Mouse (Mus musculus) liver, adult 2 months (tissue): ENCODE measurements at regions not wholly inside any gene's neighbourhood (a gene's known extent, or its start where the extent isn't known, plus 50 kb on each side); places are given as distances from the start of the nearest gene placed in this dataset.

Experiments
- DNase-seq: peaks from one replicate; pipeline ENCODE4 v3.0.0-alpha.2; 2011; ENCODE audit warnings: low read depth, low spot score; ENCODE audit errors: extremely low read depth
- H3K27ac ChIP-seq: fragments of 200-500 bp; replicated peaks from 2 replicates; pipeline ENCODE4 v1.5.1; 2012; ENCODE audit warnings: low read depth, mild to moderate bottlenecking, control low read depth, inconsistent platforms, low read length; ENCODE audit not compliant: insufficient read depth
- H3K27me3 ChIP-seq: fragments of 200-500 bp; 2 replicates; pipeline ENCODE4 v1.6.1; 2012; ENCODE audit warnings: mild to moderate bottlenecking, moderate library complexity, low read length, inconsistent platforms; ENCODE audit not compliant: control insufficient read depth, insufficient read depth
- H3K36me3 ChIP-seq: fragments of 200-500 bp; 2 replicates; pipeline ENCODE4 v1.6.1; 2012; ENCODE audit warnings: low read length, inconsistent platforms; ENCODE audit not compliant: control insufficient read depth, insufficient read depth
- H3K4me1 ChIP-seq: fragments of 200-500 bp; 2 replicates; pipeline ENCODE4 v1.6.1; 2011; ENCODE audit warnings: low read length; ENCODE audit not compliant: control insufficient read depth, insufficient read depth
- H3K4me3 ChIP-seq: fragments of 200-500 bp; 2 replicates; pipeline ENCODE4 v1.5.1; 2011; ENCODE audit warnings: low read depth, mild to moderate bottlenecking, control low read depth, low read length, moderate library complexity; ENCODE audit not compliant: insufficient read depth
- H3K79me2 ChIP-seq: fragments of 200-500 bp; 2 replicates; pipeline ENCODE4 v1.6.1; 2012; ENCODE audit warnings: inconsistent platforms, mild to moderate bottlenecking, low read length, moderate library complexity; ENCODE audit not compliant: control insufficient read depth, insufficient read depth
- H3K9ac ChIP-seq: fragments of 200-500 bp; 2 replicates; pipeline ENCODE4 v1.6.1; 2012; ENCODE audit warnings: low read depth, mild to moderate bottlenecking, control low read depth, inconsistent platforms, low read length
- CTCF ChIP-seq: fragments of 200-500 bp; IDR thresholded peaks from 2 replicates; pipeline ENCODE4 v1.5.1; 2011; ENCODE audit warnings: low read depth, low read length, control low read depth
- POLR2A ChIP-seq: fragments of 200-500 bp; IDR thresholded peaks from 2 replicates; pipeline ENCODE4 v1.6.1; 2011; ENCODE audit warnings: low read length, control low read depth; ENCODE audit not compliant: insufficient read depth; ENCODE audit errors: extremely low read depth
- WGBS: fragments of 180-500 bp; shearing (Covaris S2); methylation state at CpG from one replicate; pipeline ENCODE4 v1.1.7; 2018; 5-methylcytosine and 5-hydroxymethylcytosine counted together

DNA sequence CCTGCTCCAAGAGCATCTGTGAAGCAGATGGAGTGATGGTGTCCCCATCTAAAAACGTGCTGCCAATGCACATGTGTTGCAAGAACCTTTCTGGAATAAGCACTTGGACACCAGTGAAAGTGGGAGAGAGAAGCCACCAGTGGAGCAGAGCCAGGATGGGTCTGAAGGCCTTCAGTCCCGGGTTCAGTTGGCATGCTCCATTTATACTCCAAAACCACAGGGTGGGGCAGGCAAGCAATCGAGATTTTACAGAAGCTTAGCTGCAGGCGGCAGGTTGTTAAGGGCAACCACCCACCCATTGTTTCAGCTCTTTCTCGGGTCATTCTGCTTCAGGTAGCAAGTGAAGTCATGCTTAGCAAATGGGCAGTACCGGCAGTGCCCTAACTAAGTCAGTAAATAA lies 51.8 kb upstream of the Sv2b start:
- DNase-seq = no peak
- Histone ChIP-seq H3K27ac (no peak overlapping the region), H3K27me3 (no peaks in the 10 kb centered on the region), H3K4me3 (no peak overlapping the region), H3K36me3 (no peaks in the 10 kb centered on the region), H3K9ac (no peak overlapping the region), H3K4me1 (no peaks in the 10 kb centered on the region), H3K79me2 (no peaks in the 10 kb centered on the region)
- WGBS = 38% methylated on average over 6 of the region's 6 CpGs
- TF ChIP-seq POLR2A = no peak
- no peak for TF ChIP-seq CTCF

- no peak for TF ChIP-seq POLR2A
- no peak for TF ChIP-seq CTCF
- Histone ChIP-seq H3K4me1 (no peaks in the 10 kb centered on the region), H3K79me2 (no peaks in the 10 kb centered on the region), H3K36me3 (no peaks in the 10 kb centered on the region), H3K4me3 (no peak overlapping the region), H3K27ac (no peak overlapping the region), H3K27me3 (no peaks in the 10 kb centered on the region), H3K9ac (no peak overlapping the region)
- no peak for DNase-seq
- WGBS = 86% methylated on average over 6 of the region's 6 CpGs
Measured at GRCm38 (mm10) chr7:75362541-75362940, 53.5 kb upstream of the Sv2b start.

DNA sequence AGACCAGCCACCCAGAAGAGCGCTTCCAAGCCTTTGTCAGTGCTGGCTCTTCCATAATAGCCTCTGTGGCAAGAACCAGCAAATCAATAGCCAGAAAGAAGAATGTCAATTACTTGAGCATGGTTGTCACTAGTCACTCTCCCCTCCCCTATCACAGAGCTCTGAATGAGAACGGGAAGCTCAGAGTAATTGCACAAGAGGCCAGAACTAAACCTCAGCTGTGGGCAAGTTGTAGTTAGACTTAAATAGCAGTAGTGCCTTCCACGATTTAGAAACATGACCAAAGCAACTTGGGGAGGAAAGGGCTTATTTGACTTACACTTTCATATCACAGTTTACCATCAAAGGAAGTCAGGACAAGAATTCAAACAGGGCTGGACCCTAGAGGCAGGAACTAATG lies 56.4 kb upstream of the Sv2b start:
- WGBS = 40% methylated on average over 3 of the region's 3 CpGs
- DNase-seq = no peak

GRCm38 (mm10) chr7:75366285-75366882 lies 57.3 kb upstream of the Sv2b start:
- Histone ChIP-seq H3K4me3 (no peak overlapping the region), H3K9ac (no peak overlapping the region), H3K79me2 (no peaks in the 10 kb centered on the region), H3K36me3 (no peaks in the 10 kb centered on the region), H3K27ac (no peak overlapping the region), H3K27me3 (no peaks in the 10 kb centered on the region), H3K4me1 (no peaks in the 10 kb centered on the region)
- peak; percentile 35 for DNase-seq
- TF ChIP-seq CTCF (peak; percentile 96), POLR2A (no peak)
- 5% methylated on average over 8 of the region's 8 CpGs for WGBS

More for the DNA sequence above, 56.4 kb upstream of the Sv2b start:
- Histone ChIP-seq H3K9ac (no peak overlapping the region), H3K36me3 (no peaks in the 10 kb centered on the region), H3K4me3 (no peak overlapping the region), H3K79me2 (no peaks in the 10 kb centered on the region), H3K4me1 (no peaks in the 10 kb centered on the region), H3K27me3 (no peaks in the 10 kb centered on the region), H3K27ac (no peak overlapping the region)
- no peak for TF ChIP-seq POLR2A
- TF ChIP-seq CTCF = no peak

- WGBS = 37% methylated on average over 9 of the region's 9 CpGs
Measured at GRCm38 (mm10) chr7:75368315-75368714, 59.3 kb upstream of the Sv2b start.

DNA sequence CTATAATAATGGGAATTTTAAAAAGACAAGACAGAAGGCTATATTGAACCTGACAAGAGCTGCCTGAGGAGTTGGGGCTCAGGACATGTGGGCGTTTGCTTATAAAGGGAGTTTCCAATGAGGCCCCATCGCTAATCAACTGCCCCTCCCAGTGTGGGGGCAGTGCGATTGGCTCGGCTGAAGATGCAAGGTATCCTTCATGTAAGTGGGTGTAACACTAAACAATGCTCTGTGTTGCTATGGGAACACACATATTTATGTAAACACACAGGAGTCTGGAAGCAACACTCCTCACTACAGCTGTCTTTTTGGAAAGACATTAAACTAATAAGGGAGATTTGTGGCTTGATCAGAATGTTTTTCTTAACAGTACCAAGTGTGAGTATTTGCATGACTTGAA lies 60.3 kb upstream of the Sv2b start:
- WGBS = 72% methylated on average over 4 of the region's 4 CpGs
- Histone ChIP-seq H3K36me3 (no peaks in the 10 kb centered on the region), H3K9ac (no peak overlapping the region), H3K4me1 (no peaks in the 10 kb centered on the region), H3K4me3 (no peak overlapping the region), H3K79me2 (no peaks in the 10 kb centered on the region), H3K27ac (no peak overlapping the region), H3K27me3 (no peaks in the 10 kb centered on the region; the same call in 1 of the 2 replicates)
- DNase-seq = no peak
- TF ChIP-seq CTCF (no peak), POLR2A (no peak)

More at GRCm38 (mm10) chr7:75368315-75368714, 59.3 kb upstream of the Sv2b start:
- Histone ChIP-seq H3K4me1 (no peaks in the 10 kb centered on the region), H3K79me2 (no peaks in the 10 kb centered on the region), H3K27ac (no peak overlapping the region), H3K36me3 (no peaks in the 10 kb centered on the region), H3K9ac (no peak overlapping the region), H3K4me3 (no peak overlapping the region), H3K27me3 (no peaks in the 10 kb centered on the region)
- DNase-seq = peak; percentile 7
- no peak for TF ChIP-seq CTCF
- TF ChIP-seq POLR2A = no peak
